Mouse (Mus musculus) myocyte (in vitro differentiated cells): ENCODE measurements at regions not wholly inside any gene's neighbourhood (a gene's known extent, or its start where the extent isn't known, plus 50 kb on each side); places are given as distances from the start of the nearest gene placed in this dataset.

Experiments used
- H3K27me3 ChIP-seq: one replicate; pipeline ENCODE4 v1.6.1; 2011; ENCODE audit not compliant: control insufficient read depth, insufficient read depth, insufficient read length
- H3K36me3 ChIP-seq: one replicate; pipeline ENCODE4 v1.6.1; 2011; ENCODE audit not compliant: control insufficient read depth, insufficient read depth
- H3K4me2 ChIP-seq: one replicate; pipeline ENCODE4 v1.6.1; 2011; ENCODE audit warnings: low read depth, control low read depth
- H3K4me3 ChIP-seq: one replicate; pipeline ENCODE4 v1.5.1; 2011; ENCODE audit warnings: mild to moderate bottlenecking, control low read depth, moderate library complexity
- H3K79me2 ChIP-seq: one replicate; pipeline ENCODE4 v1.6.1; 2011; ENCODE audit not compliant: control insufficient read depth, insufficient read depth
- H3ac ChIP-seq: one replicate; pipeline ENCODE4 v1.6.1; 2011; ENCODE audit not compliant: control insufficient read depth, insufficient read length
- E2F4 ChIP-seq: IDR thresholded peaks from one replicate; pipeline ENCODE4 v1.6.1; 2011; ENCODE audit warnings: mild to moderate bottlenecking, control low read depth, moderate library complexity; ENCODE audit not compliant: insufficient read depth
- MYOG ChIP-seq, 3 experiments: IDR thresholded peaks; one replicate each; pipeline ENCODE4 v1.6.1; 2011; ENCODE audit warnings: control low read depth in 2 of 3, low read depth in 2 of 3, mild to moderate bottlenecking in 2 of 3; ENCODE audit not compliant: insufficient read length in 2 of 3, control insufficient read depth in 1 of 3, insufficient read depth in 1 of 3
- POLR2AphosphoS2 ChIP-seq: IDR thresholded peaks from one replicate; pipeline ENCODE4 v1.6.1; 2011; ENCODE audit warnings: low read depth, control low read depth; ENCODE audit not compliant: insufficient read length
- USF1 ChIP-seq: IDR thresholded peaks from one replicate; pipeline ENCODE4 v1.6.1; 2011; ENCODE audit warnings: low read depth, mild to moderate bottlenecking, control low read depth, moderate library complexity

DNA sequence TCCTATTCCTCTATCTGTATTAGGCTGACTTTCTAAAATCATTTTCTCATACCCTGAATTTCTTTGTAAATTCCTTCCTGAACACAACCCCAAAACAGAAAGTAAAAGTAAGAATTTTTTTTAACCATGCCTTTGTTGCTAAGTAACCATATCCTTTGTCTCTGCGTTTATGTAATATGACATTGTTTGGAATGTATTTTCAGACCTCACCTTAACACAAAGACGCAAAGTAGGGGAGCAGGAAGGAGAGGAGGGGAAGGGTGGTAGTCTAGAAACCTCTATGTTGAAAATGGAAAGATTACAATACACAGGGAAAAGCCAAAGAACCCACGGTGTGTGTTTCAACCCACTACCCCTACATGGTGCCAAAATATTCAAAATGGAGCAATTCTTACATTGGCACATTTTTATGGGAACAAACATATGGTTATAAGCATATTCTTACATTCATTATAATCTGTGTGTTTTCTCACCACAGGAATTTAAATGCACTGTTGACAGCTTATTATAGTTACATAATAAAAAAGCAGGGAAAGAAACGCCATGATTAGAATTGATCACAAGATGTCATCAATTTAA lies 418.0 kb downstream of the Rab38 start:
- Histone ChIP-seq H3K79me2 (no peaks in the 10 kb centered on the region), H3K27me3 (no peaks in the 10 kb centered on the region), H3ac (no peak overlapping the region), H3K36me3 (no peaks in the 10 kb centered on the region), H3K4me2 (no peak overlapping the region), H3K4me3 (no peak overlapping the region)
- TF ChIP-seq MYOG (IDR thresholded peaks at IDR 0.05; ENCODE audit: control insufficient read depth in 1 of 3, insufficient read depth in 1 of 3, insufficient read length in 2 of 3, low read depth in 2 of 3) (no peak), POLR2AphosphoS2 (no peak), USF1 (no peak), E2F4 (no peak)
